22 mouse cellular contexts compared by ENCODE assay signal in the genomic region with DNA sequence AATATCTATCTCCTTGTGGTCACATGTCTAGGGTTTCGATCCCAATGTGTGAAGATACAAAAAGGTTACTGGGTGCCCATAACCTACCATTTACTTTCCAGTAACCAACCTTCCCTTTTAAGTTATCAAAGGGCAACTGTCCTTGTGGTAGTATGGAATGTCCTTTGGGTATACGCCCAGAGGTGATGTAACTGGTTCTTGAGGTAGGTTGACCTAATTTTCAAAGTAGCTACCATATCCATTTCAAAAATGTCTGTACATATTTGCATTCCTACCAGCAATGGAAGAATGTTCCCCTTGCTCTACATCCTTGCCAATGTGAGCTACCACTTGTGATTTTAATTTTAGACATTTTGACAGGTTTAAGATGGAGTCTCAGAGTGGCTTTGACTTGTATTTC.
DNase-seq lines count a peak whose midpoint lies in the region; TF ChIP-seq lines count a peak whose summit lies in the region.
"Had no signal": no experiment of that assay in that cellular context is flagged by ENCODE, and none has a peak within 500 bp of the region (broad histone marks: within the 10 kb centered on the region; RNA-seq: fewer than 3 reads in every experiment).

No protein-coding gene starts in this region.

- no peaks in the 10 kb centered on the region for H3K9me3 ChIP-seq in heart, embryonic 10.5 days
- H3K9me3 ChIP-seq: embryonic facial prominence, embryonic 10.5 days; embryonic facial prominence, embryonic 12.5 days; forebrain, embryonic 13.5 days; forebrain, embryonic 15.5 days; G1E had no signal

- no peak for TF ChIP-seq POLR2A in lung, adult 2 months (IDR thresholded peaks at IDR 0.05; ENCODE audit: borderline replicate concordance, extremely low read depth, low read depth, low read length)

- DNase-seq in heart, postnatal 10 days, result peak; percentile 15 to 21
- DNase-seq in heart, embryonic 10.5 days (ENCODE audit: low spot score), result no peak
- peak; percentile 12 for DNase-seq in lung, postnatal 14 days
- DNase-seq in lung, adult 2 months, result no peak
- DNase-seq in Muller cell, postnatal 12 days (ENCODE audit: inconsistent ontology term), result peak; percentile 45
- DNase-seq in left cerebral cortex, postnatal 10 days (ENCODE audit: extremely low spot score in 1 of 2, low spot score in 2 of 2), result no peak
- DNase-seq: adrenal gland, adult 8-10 months; adrenal gland, postnatal 14 days; adrenal gland, postnatal 36 days; B cell, adult 2 months; cerebellum, adult 11-12 months; cerebellum, adult 2 months; cerebellum, adult 9-10 months; cerebellum, postnatal 10 days; cerebellum, postnatal 25 days; forebrain, postnatal 0 days had no signal

- no peak overlapping the region for H3K27ac ChIP-seq in heart, embryonic 10.5 days
- H3K27ac ChIP-seq: embryonic facial prominence, embryonic 10.5 days; embryonic facial prominence, embryonic 12.5 days; forebrain, embryonic 13.5 days; forebrain, embryonic 15.5 days had no signal

- no peak for TF ChIP-seq CTCF in lung, adult 2 months (IDR thresholded peaks at IDR 0.05; ENCODE audit: insufficient read depth, low read length)

- intact Hi-C loops in heart, postnatal 10 days (cut with DNase I), result no loop called here
- intact Hi-C loops in left cerebral cortex, postnatal 10 days (cut with DNase I), result no loop called here

- 89% methylated on average over 2 of the region's 2 CpGs for WGBS in heart, embryonic 10.5 days
- WGBS in lung, adult 2 months, result 79% methylated on average over 2 of the region's 2 CpGs

- no peaks in the 10 kb centered on the region for H3K27me3 ChIP-seq in heart, embryonic 10.5 days (ENCODE audit: insufficient read depth, poor library complexity, severe bottlenecking)
- H3K27me3 ChIP-seq: CH12.LX; embryonic facial prominence, embryonic 12.5 days; forebrain, embryonic 13.5 days; forebrain, embryonic 15.5 days had no signal

- H3K36me3 ChIP-seq in heart, embryonic 10.5 days, result no peaks in the 10 kb centered on the region
- H3K36me3 ChIP-seq: embryonic facial prominence, embryonic 10.5 days; embryonic facial prominence, embryonic 12.5 days; forebrain, embryonic 15.5 days; G1E had no signal

- no peak overlapping the region for H3K4me3 ChIP-seq in heart, embryonic 10.5 days
- H3K4me3 ChIP-seq in lung, adult 2 months (replicated peaks; ENCODE audit: extremely low read depth, low read depth, low read length), result no peak overlapping the region
- H3K4me3 ChIP-seq: embryonic facial prominence, embryonic 10.5 days; embryonic facial prominence, embryonic 12.5 days; forebrain, embryonic 13.5 days; forebrain, embryonic 15.5 days had no signal

- no peaks in the 10 kb centered on the region for H3K4me1 ChIP-seq in heart, embryonic 10.5 days
- H3K4me1 ChIP-seq in lung, adult 2 months (ENCODE audit: control insufficient read depth, insufficient read depth, low read length), result no peaks in the 10 kb centered on the region
- H3K4me1 ChIP-seq: embryonic facial prominence, embryonic 10.5 days; embryonic facial prominence, embryonic 12.5 days; forebrain, embryonic 13.5 days; forebrain, embryonic 15.5 days had no signal

Comparison
In these comparisons a context has a peak if more than half of its experiments do, and no peak if none do; other contexts are left out.
1. DNase-seq: peak in heart, postnatal 10 days (2 of 2), lung, postnatal 14 days (single experiment) and Muller cell, postnatal 12 days (single experiment); none in heart, embryonic 10.5 days (single experiment), lung, adult 2 months (single experiment) and left cerebral cortex, postnatal 10 days (0 of 2).